Mouse (Mus musculus): ENCODE data around the gene Spsb1. TPM values are rescaled to one million over a fixed set of nuclear protein-coding genes. Genes with fewer than 3 reads are reported as not detected.

Gene Spsb1
- total and polyA plus RNA-seq, 2 experiments from 2014 or later, result 6.2 to 7.3 TPM

GRCm38 (mm10) chr4:149891172-149891960 is 63.5 kb downstream of the Spsb1 start:
- ATAC-seq, result no peak

GRCm38 (mm10) chr4:149890551-149890950 is 64.3 kb downstream of the Spsb1 start:
- WGBS, result 71% methylated on average over 8 of the region's 8 CpGs
- no peak overlapping the region for H3K9ac ChIP-seq
- H3K4me2 ChIP-seq (ENCODE audit: low read depth), result no peak overlapping the region
- TF ChIP-seq CTCF (IDR thresholded peaks at IDR 0.05; ENCODE audit: low read depth), result no peak
- ATAC-seq (no peak), DNase-seq (no peak)
- no peaks in the 10 kb centered on the region for H3K4me1 ChIP-seq (ENCODE audit: insufficient read depth)
- H3K36me3 ChIP-seq (ENCODE audit: insufficient read depth), result no peaks in the 10 kb centered on the region
- H3K27ac ChIP-seq (ENCODE audit: low read depth, low read length), result no peak overlapping the region
- no peaks in the 10 kb centered on the region for H3K9me3 ChIP-seq (ENCODE audit: low read length)
- no peak overlapping the region for H3K4me3 ChIP-seq (ENCODE audit: low read depth, low read length)
- H3K27me3 ChIP-seq (ENCODE audit: insufficient read depth, low read length), result no peaks in the 10 kb centered on the region

More at GRCm38 (mm10) chr4:149891172-149891960, 63.5 kb downstream of the Spsb1 start:
- Histone ChIP-seq H3K27ac (ENCODE audit: low read depth, low read length) (no peak overlapping the region), H3K36me3 (ENCODE audit: insufficient read depth) (no peaks in the 10 kb centered on the region), H3K9me3 (ENCODE audit: low read length) (no peaks in the 10 kb centered on the region), H3K4me1 (ENCODE audit: insufficient read depth) (no peaks in the 10 kb centered on the region), H3K4me3 (ENCODE audit: low read depth, low read length) (no peak overlapping the region), H3K4me2 (ENCODE audit: low read depth) (no peak overlapping the region), H3K9ac (no peak overlapping the region), H3K27me3 (ENCODE audit: insufficient read depth, low read length) (no peaks in the 10 kb centered on the region)
- DNase-seq, result no peak
- 94% methylated on average over 5 of the region's 5 CpGs for WGBS
- no peak for TF ChIP-seq CTCF (IDR thresholded peaks at IDR 0.05; ENCODE audit: low read depth)

GRCm38 (mm10) chr4:149889851-149890250 is 65.0 kb downstream of the Spsb1 start:
- no peak overlapping the region for H3K4me2 ChIP-seq (ENCODE audit: low read depth)
- no peaks in the 10 kb centered on the region for H3K4me1 ChIP-seq (ENCODE audit: insufficient read depth)
- WGBS, result 32% methylated on average over 13 of the region's 13 CpGs
- no peak overlapping the region for H3K9ac ChIP-seq
- ATAC-seq (peak; percentile 45), DNase-seq (no peak)
- H3K27ac ChIP-seq (ENCODE audit: low read depth, low read length), result 0 out of 2 replicates have a peak overlapping the region, but pooled peaks have one; percentile 9
- H3K9me3 ChIP-seq (ENCODE audit: low read length), result no peaks in the 10 kb centered on the region
- no peak for TF ChIP-seq CTCF (IDR thresholded peaks at IDR 0.05; ENCODE audit: low read depth)
- no peaks in the 10 kb centered on the region for H3K27me3 ChIP-seq (ENCODE audit: insufficient read depth, low read length)
- H3K4me3 ChIP-seq (ENCODE audit: low read depth, low read length), result no peak overlapping the region
- no peaks in the 10 kb centered on the region for H3K36me3 ChIP-seq (ENCODE audit: insufficient read depth)

GRCm38 (mm10) chr4:149888736-149889470 is 65.9 kb downstream of the Spsb1 start:
- no peak overlapping the region for H3K27ac ChIP-seq (ENCODE audit: low read depth, low read length)
- no peak for TF ChIP-seq CTCF (IDR thresholded peaks at IDR 0.05; ENCODE audit: low read depth)
- no peak overlapping the region for H3K4me3 ChIP-seq (ENCODE audit: low read depth, low read length)
- no peaks in the 10 kb centered on the region for H3K27me3 ChIP-seq (ENCODE audit: insufficient read depth, low read length)
- no peak overlapping the region for H3K9ac ChIP-seq
- 86% methylated on average over 20 of the region's 20 CpGs for WGBS
- H3K9me3 ChIP-seq (ENCODE audit: low read length), result no peaks in the 10 kb centered on the region
- no peak overlapping the region for H3K4me2 ChIP-seq (ENCODE audit: low read depth)
- H3K4me1 ChIP-seq (ENCODE audit: insufficient read depth), result no peaks in the 10 kb centered on the region
- ATAC-seq (no peak), DNase-seq (no peak)
- no peaks in the 10 kb centered on the region for H3K36me3 ChIP-seq (ENCODE audit: insufficient read depth)

GRCm38 (mm10) chr4:149888156-149888555 is 66.7 kb downstream of the Spsb1 start:
- no peaks in the 10 kb centered on the region for H3K4me1 ChIP-seq (ENCODE audit: insufficient read depth)
- H3K27me3 ChIP-seq (ENCODE audit: insufficient read depth, low read length), result no peaks in the 10 kb centered on the region
- DNase-seq (no peak), ATAC-seq (no peak)
- H3K36me3 ChIP-seq (ENCODE audit: insufficient read depth), result no peaks in the 10 kb centered on the region
- no peak for TF ChIP-seq CTCF (IDR thresholded peaks at IDR 0.05; ENCODE audit: low read depth)
- WGBS, result 96% methylated on average over 5 of the region's 5 CpGs
- no peaks in the 10 kb centered on the region for H3K9me3 ChIP-seq (ENCODE audit: low read length)
- H3K9ac ChIP-seq, result no peak overlapping the region
- H3K27ac ChIP-seq (ENCODE audit: low read depth, low read length), result no peak overlapping the region
- H3K4me2 ChIP-seq (ENCODE audit: low read depth), result no peak overlapping the region
- no peak overlapping the region for H3K4me3 ChIP-seq (ENCODE audit: low read depth, low read length)

- DNase-seq (no peak), ATAC-seq (no peak)
- WGBS, result 72% methylated on average over 18 of the region's 18 CpGs
- Histone ChIP-seq H3K9me3 (ENCODE audit: low read length) (no peaks in the 10 kb centered on the region), H3K27ac (ENCODE audit: low read depth, low read length) (no peak overlapping the region), H3K4me2 (ENCODE audit: low read depth) (no peak overlapping the region), H3K4me3 (ENCODE audit: low read depth, low read length) (no peak overlapping the region), H3K36me3 (ENCODE audit: insufficient read depth) (no peaks in the 10 kb centered on the region), H3K27me3 (ENCODE audit: insufficient read depth, low read length) (no peaks in the 10 kb centered on the region), H3K4me1 (ENCODE audit: insufficient read depth) (no peaks in the 10 kb centered on the region), H3K9ac (no peak overlapping the region)
- TF ChIP-seq CTCF (IDR thresholded peaks at IDR 0.05; ENCODE audit: low read depth), result no peak
Measured at GRCm38 (mm10) chr4:149886298-149887271, 68.3 kb downstream of the Spsb1 start.
